Mouse (Mus musculus): Measurements from ENCODE around the gene Olfr314.
A peak's percentile ranks its signal among the peaks of the same experiment; 100 is the strongest.
"Not testable (repeated sequence)": the region's sequence is repeated elsewhere in the genome, so short reads cannot be mapped to it uniquely, and the experiment has no call there.

The Olfr314 gene

DNA sequence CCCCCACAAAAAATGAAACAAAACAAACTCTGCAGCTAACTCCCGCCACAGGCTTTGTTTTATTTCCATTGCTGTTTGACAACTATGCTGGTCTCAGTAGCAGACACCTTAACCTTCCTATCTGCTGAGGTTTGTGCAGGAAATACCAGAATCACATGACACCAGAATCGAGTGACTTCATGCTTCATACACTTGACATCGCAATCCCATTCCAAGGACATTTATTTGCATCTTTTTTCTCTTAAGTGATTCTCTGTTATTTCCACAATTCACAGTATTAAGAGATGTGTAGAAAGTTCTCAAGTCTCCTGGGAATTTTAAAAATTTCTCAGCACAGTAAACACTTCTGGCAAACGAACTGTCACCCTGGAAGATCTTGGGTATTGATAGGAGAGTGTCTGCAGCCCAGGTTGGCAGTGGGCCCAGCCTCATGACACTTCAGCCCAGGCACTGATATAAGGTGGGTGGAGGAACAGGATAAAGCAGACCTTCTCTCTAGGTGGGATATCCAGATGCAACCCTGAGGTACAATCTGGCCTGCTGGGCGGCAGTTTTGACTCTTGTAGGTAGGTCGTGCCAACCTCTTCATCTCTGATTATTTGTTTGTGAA, at the start of gene Olfr314:
Gene Olfr314, plus strand, starts transcription at position 473 of the 610 bp plus-strand sequence.
- DNase-seq (ENCODE audit: low read depth, low spot score), result no peak

DNA sequence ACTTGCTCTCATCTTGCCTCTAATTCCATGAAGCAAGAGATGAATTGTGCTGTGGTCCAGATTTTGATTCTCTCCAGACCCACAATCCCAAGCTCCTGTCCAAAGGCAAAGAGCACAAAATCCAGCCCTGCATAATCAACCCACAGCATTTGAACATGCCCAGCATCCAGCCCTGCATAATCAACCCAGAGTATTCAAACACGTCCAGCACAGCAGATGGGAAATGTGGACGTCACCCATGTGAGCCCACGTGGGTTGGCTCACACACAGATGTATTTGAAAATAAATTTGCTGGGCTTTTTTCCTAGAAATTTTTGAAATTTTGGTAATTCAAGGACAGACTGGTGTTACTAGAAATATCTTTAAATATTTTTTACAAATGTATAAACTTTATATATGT, 49.4 kb upstream of the Olfr314 start:
- DNase-seq (ENCODE audit: low read depth, low spot score), result no peak

DNA sequence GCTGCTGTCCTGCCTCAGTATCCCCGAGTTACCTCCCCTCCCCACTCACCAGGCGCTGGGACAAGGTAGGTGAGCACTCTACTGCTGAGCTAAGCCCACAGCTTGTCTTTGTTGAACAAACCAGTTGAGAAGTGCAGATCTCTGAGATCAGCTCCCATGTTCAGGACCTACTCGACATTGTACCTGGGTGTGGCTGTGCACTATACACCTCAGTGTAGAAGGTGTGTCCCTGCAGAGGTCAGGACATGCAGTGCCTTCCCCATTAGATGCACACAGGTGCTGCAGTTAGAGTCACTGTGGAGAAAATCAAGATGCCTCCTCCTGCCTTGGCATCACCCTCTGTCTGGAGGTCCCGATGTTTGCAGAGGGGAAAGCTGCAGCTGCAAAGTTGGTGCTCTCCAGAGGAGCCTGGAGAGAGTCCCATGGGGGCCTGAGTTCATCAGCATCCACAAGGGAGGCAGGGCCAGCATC, 43.9 kb upstream of the Olfr314 start, which contains the start of gene Olfr317:
Gene Olfr317, minus strand, starts transcription at position 421 of the 471 bp plus-strand sequence.
- DNase-seq (ENCODE audit: low read depth, low spot score), result no peak

DNA sequence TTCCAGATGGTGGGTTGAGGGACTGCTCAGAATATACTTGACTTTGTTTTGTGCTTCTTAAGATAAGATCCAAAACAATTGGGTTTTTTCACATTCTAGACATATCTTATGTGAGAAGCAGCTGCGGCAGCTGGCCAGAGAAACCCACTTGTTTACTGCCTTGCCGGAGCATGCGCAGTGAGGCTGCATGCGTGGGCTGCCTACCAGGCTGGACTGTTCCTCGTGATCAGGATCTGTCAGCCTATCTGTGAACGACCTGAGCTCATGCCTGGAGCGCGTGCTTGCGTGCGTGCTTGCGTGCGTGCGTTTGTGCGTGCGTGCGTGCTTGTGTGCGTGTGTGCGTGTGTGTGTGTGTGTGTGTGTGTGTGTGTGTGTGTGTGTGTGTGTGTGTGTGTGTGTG, 31.7 kb upstream of the Olfr314 start:
- DNase-seq (ENCODE audit: low read depth, low spot score), result not testable (repeated sequence)

DNA sequence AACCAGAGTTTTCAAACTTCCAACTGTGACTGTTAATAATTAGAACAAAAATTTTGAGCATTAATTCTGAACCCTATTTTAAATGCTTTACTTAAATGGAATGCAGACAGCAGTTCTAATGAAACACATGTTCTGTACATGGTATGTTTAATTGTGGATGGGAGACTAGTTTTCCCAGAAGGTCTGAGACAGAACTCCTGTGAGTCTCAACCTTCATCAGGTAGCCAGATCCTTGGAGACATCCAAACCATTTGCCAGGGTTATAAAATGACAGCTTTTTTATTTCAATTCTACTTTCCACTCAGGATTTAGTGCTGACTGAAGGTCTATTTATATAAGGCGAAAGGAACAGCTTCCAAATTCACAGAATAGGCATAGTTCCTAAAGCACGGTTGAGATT, 30.3 kb upstream of the Olfr314 start, which contains the start of gene Olfr316:
Gene Olfr316, plus strand, starts transcription at position 301 of the 400 bp plus-strand sequence.
- no peak for DNase-seq (ENCODE audit: low read depth, low spot score)

DNA sequence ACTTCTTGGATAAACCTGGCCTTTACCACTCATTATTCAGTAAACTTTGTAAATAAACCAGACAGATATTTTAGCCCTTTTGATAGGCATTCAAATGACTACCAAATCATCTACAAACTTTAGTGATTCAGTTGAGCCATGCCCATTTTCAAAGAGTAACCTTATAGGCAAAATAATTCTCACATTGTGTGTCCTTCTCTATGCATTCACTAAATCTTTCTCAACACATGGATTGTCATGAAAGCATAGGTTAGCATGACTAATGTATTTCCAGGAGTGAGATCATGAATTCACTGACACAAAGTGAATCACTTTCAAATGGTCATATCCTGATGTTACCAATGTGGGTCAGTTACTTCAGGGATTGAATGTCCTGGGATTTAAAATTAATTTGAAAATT, 9.9 kb upstream of the Olfr314 start, which contains the start of gene Olfr315:
Gene Olfr315, plus strand, starts transcription at position 301 of the 400 bp plus-strand sequence.
- no peak for DNase-seq (ENCODE audit: low read depth, low spot score)

DNA sequence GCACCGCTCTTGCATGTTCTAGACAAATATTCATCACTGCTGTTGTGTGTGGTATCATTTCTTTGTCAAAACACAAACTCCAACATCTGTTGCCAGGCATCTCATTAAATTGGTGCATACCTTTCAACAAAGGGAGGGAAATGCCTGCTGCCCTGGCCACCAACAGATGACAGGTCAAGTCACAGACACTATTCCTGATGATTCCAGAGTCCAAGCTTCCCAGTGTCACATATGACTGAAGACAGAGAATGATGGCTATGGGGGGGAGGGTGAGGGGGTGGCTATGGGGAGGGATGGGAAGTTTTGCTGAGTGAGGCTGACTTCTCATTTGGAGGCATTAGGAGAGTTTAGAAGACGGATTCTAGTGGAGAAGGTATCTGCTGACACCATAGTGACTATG, 1.4 kb downstream of the Olfr314 start:
- no peak for DNase-seq (ENCODE audit: low read depth, low spot score)

DNA sequence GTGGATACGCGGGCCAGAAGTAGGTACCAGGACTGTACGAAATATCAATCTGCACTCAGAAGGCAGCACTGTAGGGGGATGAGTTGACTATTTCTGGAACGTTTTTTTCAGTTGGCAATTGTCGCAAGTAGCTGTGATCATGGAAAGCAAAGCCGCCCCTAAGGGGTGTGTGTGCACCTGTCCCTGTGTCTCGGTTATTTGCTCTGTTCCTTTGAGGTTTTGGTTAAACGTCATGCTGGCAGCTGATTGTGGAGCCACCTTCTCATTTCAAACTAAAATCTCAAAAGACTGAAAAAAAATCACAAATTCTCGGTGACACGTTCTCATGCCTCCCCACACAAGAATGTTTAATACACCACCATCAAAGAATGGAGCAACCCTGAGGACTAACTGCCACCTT, 4.9 kb downstream of the Olfr314 start:
- DNase-seq (ENCODE audit: low read depth, low spot score), result no peak

DNA sequence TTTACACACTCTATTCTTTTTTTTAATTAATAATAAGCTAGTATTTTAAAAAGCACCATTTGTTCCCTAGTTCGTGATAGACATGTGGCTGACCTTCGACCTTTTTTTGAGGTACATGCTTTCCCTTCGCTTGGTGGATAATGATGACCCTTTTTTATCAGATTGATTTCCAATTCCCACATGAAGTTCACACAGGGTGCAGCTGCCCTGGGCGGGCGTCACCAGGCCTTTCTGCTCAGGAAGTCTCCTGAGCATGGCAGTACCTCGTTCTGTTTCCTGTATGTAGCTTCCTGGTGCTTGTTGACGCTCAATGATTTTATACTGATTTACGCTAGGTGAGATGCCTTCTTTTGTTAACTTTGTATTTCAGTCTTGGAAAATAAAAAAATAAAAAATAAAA, 5.6 kb downstream of the Olfr314 start:
- DNase-seq (ENCODE audit: low read depth, low spot score), result no peak

DNA sequence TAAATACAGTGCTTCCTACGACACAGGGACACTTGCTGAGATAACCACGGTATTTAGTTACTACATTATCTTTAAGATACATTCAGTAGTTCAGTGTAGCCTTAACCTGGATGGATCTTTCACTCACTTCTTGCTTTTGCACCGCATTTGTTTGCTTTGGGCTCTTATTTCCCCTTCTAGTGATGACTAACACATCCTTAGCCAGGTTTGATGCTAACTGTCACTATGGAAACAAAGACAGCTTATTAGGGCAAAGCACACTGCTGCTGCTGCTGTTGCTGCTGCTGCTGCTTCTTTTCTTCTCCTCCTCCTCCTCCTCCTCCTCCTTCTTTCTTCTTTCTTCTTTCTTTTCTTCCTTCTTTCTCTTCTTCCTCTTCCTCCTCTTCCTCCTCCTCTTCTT, 6.8 kb downstream of the Olfr314 start:
- DNase-seq (ENCODE audit: low read depth, low spot score), result no peak

DNA sequence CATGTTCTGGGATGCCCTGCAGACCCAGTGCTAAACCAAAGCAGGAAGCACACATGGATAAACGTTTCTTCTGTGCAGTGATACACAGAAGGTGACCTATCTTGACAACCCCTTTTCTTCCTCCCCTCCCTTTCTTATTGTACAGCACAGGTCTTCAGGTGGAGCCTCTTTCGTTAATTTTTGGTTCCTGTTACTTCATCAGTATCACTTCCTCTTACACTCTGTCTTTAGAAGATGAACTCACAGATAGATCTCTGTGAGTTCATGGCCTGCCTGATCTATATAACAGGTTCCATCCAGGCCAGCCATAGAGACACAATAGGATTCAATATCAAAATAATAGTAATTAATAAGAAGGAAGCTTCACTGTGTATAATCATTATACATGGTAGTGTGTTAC, 7.3 kb downstream of the Olfr314 start:
- DNase-seq (ENCODE audit: low read depth, low spot score), result no peak

DNA sequence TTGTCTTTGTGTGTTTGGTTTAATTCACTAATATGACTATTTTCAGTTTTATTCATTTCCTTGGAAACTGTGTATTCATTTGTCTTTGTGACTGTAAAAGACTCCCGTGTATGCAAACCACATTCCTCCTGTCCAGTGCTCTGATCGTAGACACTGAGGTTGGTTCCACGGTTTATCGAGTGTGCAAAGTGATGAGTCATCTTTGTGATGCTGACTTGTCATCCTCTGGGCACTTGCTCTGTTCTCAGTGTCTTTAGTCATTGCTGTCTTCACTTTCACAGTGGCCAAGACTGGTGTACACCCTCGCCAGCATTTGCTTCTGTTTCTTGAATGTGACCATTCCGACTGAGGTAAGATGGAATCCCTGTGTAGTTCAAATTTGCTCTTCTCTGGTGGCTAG, 7.9 kb downstream of the Olfr314 start:
- no peak for DNase-seq (ENCODE audit: low read depth, low spot score)

DNA sequence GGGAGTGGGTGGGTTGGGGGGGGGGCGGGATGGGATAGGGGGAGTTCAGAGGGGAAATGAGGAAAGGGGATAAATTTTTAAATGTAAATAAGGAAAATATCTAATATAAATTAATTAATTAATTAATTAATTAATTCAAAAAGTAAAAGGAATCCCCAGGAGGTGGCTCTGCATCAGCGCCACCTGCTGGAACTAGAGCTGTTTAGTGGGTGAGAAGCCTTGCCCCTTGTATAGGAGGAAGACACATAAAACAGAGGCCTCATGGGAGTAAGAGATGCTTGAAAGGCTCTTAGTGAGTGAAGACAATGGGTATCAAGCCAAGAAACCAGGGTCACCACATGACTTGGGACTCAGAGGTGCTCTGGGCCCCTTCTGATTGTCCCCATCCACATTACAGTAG, 13.1 kb downstream of the Olfr314 start:
- DNase-seq (ENCODE audit: low read depth, low spot score), result no peak

DNA sequence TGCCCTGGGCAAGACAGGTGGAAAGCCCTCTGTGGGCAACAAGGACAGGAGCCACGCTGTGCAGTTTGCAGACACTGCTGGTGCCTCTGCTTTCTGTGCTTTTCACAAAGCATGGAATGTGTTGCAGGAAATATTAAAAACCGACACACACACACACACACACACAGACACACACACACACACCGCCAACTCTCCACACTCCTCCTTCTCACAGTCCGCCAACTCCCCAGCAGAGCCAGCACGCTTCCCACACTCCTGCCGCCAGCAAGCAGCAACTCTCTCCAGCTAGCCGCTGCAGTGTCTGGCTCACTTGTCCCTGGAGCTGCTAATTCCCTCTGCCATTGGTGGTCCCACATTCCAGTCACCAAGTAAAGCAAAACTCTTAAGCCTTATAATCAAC, 14.1 kb downstream of the Olfr314 start:
- DNase-seq (ENCODE audit: low read depth, low spot score), result no peak

DNA sequence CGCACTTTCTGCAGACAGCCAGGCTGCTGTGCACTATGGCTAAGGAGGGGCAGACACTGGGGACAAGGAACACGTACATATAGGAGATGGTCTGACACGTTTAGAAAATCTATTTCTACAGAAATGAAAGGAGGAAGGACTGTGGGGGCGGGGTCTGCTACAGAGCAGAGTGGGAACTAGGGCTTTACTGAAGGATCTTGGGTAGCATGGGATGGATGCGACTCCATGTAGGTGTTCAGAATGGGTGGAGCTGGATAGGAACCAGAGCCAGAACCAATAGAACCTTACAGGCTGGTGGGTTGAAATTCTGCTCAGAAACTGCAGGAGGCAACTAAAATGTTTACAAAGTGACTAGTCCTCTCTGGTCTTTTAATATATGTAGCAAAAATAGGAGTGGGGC, 17.0 kb downstream of the Olfr314 start:
- DNase-seq (ENCODE audit: low read depth, low spot score), result no peak

DNA sequence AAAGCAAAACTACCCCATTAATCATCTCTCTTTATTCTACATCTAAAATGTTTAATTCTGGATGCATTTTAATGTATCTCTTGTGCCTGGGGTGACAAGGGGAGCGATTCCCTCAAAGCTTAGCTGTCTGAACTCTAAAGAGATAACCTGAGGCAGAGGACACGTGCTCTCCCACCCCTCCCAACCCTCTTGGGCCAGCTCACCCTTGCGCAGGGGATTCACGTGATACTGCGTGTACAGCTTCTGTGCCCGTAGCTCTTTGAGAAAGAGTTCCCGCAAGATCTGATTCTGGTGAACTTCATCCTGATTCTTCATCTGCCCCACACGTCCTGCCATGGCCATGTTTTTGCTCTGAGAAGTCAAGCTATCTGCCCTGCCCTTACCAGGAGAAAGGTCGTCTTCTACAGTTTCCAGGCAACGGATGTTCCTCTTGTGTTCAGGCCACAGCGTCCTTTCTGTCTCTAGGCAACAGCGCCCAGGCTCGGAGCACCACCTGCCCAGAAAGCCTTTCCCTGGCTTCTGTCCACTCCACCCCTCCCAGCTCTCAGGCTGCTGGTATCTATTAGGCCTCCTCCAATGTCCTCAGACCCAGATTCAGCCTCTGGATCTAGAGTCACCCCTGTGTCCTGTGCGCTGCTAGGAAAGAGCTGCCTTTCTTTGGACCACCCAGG, 18.9 kb downstream of the Olfr314 start, which contains the start of gene Fam183b:
Gene Fam183b, minus strand, starts transcription at position 403 of the 671 bp plus-strand sequence.
- DNase-seq (ENCODE audit: low read depth, low spot score), result peak; percentile 59

DNA sequence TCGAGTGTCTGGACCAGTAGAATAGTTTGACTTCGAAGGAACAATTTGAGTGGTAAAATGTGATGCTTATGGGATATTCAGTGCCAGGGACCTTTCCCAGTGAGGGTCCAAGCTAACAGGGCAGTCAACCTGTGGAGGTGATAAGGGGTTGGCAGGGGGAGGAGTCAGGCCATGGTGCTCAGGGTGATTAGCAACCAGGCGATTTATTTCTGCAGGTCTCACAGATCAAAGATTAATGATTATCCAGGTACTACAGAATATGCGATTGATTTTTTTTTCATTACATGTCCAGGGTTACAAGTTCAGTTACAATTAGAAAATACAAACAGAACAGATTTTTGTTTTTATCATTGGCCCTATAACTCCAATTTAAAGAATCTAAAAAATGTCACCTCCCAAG, 21.1 kb downstream of the Olfr314 start:
- no peak for DNase-seq (ENCODE audit: low read depth, low spot score)

DNA sequence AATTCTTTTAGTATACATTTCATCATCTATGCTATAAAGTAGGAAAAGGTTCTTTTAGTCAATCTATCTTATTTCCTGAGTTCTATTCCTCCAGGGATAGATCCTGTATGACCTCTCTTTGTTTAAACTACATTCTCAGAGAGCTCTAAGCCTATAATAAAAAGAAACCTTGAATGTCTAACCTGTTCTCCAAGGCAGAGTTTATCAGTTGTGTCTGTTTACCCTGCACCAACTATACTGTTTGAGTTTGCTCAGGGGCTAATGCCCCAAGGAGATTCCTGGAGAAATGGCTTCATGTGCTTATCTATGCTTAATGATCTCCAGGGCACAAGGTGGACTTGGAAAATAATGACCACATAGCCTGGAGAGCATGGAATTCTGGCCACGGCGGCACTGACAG, 21.6 kb downstream of the Olfr314 start:
- no peak for DNase-seq (ENCODE audit: low read depth, low spot score)

DNA sequence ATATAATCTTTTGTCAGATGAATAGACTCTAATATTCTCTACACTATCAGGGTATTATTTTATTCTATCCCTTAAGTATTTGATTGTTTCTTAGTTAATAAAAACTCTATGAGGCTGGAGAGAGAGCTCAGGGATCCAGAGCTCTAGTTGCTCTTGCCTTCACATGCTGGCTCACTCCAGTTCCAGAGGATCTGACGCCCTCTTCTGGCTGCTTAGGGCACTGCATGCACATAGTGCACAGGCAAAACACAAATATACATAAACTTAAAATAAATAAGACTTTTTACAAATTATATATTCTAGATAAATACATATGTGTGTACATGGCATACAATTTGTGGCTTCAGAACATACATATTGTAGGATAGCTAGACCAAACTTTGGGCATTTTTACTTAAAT, 29.2 kb downstream of the Olfr314 start:
- peak; percentile 35 for DNase-seq (ENCODE audit: low read depth, low spot score)

DNA sequence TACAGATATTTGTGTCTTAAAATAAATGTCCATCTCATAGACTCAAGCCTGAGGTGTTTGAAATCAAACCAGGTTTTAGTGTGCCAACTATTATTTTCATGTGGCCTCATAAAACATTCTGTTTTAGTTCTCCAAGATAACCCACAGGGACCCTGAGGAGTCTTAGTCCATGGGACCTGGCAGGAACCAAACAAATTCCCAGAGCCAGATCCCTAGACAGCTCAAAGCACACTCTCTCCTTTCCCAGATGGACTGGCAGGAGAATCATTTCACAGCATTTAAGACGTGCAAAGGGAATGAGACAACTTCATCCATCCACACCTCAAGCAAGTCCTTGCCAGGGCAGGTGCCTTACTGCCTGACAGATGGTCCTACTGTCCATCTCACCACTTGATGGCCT, 31.9 kb downstream of the Olfr314 start, which contains the start of gene Olfr313:
Gene Olfr313, plus strand, starts transcription at position 301 of the 400 bp plus-strand sequence.
- DNase-seq (ENCODE audit: low read depth, low spot score), result not testable (repeated sequence)

DNA sequence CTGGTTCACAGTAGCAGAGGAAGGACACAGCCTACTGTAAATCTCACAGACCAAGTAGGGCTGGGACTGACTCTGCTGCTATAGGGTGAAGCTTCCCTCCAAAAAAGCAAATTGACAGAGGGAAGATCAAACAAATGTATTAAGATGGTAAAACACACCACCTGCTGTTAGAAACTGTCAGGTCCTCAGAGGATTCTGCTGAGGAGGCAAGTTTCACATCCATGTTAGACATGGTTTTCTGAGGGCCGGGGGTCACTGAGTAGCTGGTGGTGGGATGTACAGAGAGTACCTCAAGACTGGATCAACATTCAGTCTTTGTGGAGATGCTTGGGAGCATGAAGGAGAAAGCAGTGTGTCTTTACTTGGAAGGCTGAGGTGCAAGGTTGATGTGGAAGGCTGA, 32.9 kb downstream of the Olfr314 start:
- no peak for DNase-seq (ENCODE audit: low read depth, low spot score)

DNA sequence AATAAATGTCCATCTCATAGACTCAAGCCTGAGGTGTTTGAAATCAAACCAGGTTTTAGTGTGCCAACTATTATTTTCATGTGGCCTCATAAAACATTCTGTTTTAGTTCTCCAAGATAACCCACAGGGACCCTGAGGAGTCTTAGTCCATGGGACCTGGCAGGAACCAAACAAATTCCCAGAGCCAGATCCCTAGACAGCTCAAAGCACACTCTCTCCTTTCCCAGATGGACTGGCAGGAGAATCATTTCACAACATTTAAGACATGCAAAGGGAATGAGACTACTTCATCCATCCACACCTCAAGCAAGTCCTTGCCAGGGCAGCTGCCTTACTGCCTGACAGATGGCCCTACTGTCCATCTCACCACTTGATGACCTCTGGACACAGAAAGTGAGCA, 46.2 kb downstream of the Olfr314 start, which contains the start of gene Olfr312:
Gene Olfr312, plus strand, starts transcription at position 301 of the 400 bp plus-strand sequence.
- not testable (repeated sequence) for DNase-seq (ENCODE audit: low read depth, low spot score)

DNA sequence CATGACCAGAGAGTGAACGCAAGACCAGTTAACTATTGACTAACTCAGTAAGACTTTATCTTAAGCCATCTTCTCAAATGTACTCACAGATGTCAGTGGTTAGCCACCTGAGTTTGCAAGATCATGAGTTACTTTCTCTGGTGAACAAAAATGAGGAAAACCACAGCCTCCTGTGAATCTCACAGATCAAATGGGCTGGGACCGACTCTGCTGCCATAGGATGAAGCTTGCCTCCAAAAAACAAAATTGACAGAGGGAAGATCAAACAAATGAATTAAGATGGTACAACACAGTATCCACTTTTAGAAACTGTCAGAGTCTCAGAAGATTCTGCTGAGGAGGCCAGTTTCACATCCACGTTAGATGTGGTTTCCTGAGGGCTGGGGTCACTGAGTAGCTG, 47.0 kb downstream of the Olfr314 start:
- DNase-seq (ENCODE audit: low read depth, low spot score), result no peak
